Mouse (Mus musculus) frontal cortex, postnatal 36 days (tissue): ENCODE data around the gene Gm20388.

ENCODE experiments used
- DNase-seq, 2 experiments: peaks; one replicate each; pipeline ENCODE4 v3.0.0; 2022; ENCODE audit warnings: low spot score in 2 of 2

Gene Gm20388

DNA sequence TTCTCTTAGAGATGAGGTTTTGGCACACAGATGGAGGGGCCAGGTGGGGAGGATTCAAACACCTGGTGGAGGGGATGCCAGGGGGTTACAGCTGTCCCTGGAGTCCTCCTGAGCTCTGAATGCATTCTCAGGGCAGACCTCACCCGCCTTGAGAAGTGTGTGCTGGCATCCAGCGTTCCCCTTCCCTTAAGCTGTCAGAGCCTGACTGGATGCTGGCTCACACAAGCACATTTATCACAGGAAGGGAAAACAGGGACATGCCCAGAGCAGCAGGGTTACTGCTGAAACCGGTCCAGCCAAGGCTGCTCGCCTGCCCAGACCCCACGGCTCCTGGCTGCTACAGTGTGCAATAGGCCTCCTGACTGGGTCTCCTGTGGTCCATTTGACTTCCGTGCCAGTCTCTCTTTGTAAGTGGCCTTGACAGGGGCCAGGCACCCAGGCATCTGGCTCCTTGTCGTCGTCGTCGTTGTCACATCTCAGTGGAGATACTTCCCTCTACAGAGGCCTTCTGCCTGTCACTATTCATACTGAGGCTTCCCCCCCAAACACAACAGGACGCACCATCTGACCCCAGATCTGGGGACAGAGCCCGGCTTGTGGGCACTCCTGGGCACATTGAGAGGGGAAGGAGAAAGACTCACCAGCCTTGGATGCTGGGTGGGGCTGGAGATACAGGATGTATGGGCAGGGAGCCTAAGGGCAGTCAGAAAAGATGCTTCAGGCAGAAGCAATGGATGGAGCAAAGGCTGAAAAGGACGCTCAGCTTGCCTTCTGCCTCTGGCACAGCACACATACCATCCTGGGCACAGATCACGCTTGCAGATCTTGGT, 2810.4 kb downstream of the Gm20388 start:
- DNase-seq, result peak in 1 of 2 experiments; percentile 19

DNA sequence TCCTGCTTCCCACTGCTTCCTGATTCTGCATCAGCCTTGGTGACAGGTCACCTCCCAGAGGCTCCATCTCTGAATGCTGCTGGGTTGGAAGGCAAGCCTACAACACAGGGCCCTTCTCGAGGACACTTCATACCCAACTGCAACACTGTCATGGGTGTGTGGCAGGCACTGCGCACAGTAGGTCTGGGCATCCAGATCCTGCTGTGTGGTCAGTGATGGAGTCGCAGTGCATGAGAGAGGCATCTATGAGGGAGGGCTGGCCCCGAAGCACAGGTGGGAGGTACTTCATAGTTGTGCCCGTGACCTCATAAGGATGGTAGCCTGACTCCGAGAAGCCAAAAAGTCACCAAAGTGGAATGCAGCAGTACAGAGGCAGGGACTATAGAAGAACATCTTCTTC, 2814.5 kb downstream of the Gm20388 start:
- DNase-seq, result no peak

DNA sequence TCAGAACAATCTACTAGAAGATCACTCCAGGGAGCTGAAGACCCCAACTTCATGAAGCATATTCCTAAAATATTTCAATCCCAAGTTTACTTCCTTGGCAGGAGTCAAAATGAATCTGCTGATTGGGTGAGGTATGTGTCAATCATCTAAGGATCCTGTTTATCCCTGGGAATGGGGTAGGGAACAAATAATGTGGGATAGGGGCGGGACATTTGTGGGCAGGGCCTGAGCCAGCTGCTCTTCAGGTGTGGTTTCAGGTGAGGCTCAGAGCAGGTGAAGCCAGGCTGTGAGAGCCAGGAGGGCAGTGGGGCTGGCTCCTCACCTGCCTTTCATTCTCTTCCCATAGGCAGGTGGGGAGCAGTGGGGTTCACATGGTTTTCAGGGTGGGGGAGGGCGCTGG, 2816.1 kb downstream of the Gm20388 start:
- no peak for DNase-seq

DNA sequence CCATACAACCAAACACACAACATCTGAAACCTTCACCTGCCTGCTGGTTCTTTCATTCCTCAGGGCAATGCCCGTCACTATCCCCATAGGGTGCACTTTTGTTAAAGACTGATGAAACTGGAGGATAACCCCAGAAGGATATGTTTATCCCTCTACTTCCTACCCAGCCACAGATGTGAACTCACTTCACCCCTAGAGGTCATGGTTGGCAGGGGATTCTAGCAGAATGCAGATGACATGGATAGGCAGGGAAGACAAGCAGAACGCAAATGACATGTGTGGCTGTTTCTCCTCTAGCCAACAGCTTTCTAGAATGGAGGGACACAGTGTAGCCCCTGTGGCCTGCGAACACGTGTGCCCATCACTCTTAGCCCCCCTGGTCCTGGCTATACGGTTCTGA, 2816.8 kb downstream of the Gm20388 start:
- no peak for DNase-seq

DNA sequence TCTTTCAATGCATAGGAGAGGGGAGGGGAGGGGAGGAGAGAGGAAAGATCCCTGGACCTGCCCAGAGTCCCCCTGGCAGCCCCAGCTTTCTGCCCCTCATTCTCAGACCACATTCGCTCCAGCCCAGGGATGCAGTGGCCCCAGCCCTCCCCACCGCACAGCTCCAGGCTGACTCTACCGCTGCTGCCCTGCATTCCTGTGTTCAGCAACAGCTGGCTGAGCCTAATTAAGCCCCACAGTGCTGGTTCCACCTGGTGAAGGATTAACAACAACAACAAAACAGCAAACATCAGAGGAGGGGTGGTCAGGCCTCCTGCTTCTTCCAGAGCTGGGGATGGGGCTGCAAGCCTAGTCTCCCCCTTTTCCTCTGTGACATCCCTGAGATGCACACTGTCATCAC, 2818.0 kb downstream of the Gm20388 start:
- DNase-seq, result no peak

DNA sequence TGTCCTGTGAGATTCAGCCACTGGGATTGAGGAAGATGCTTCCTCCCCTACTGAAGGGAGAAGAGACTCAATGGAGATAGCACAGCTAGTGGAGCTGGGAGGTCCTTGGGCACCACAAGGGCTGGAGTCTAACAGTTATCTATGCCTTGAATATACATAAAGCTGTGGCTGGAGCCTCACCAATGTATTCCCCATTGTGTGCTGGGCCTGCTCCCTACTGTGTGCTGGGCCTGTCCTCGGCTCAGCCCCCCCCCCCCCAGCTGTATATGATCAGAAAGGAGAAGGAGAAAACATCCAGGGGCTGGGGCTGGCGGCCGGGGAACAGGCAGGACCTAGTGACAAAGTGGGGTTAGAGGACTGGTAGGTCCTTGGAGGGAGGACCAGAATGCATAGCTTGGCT, 2824.5 kb downstream of the Gm20388 start:
- no peak for DNase-seq

DNA sequence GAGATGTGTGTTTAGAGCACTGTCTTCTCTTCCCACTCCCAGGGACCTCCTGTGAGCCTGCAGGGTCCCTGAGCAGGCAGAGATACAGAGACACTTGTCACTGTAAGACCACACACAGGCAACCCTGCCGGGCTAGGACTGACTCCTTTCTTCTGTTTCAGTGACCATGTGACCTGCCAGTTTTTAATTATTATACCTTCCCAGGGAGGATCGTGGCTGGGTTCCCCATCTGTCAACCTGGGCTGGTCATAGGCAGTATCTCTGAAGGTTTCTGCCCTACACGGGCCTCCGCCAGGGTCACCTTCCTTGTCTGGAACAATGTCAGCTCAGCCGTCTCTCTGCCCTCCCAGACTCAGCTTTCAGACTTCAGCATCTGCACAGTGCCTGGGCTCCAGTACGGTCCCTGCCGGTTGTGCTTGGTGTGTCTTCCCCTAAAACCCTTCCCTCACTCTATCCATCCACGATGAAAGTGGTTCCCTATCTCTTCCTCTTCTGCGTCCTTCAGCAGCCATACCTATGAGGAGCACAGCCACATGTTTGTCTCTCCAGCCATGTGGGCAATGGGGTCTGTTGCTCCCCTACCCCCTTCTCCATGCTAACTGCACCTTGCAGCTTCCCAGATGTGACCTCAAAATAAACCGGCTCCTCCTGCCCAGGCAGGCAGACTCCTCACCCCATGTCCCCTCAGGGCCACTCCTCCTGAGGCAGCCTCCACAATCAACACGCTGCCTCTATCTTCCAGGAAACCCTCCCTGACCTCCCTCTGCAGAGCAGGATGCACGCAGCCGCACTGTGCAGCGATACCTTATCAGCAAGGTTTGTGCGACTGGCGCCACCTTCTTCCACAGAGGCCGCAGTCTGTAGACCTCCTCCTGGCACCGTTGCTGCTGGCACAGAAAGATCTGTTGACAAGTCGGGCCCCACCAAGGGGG, 2825.2 kb downstream of the Gm20388 start:
- no peak for DNase-seq

DNA sequence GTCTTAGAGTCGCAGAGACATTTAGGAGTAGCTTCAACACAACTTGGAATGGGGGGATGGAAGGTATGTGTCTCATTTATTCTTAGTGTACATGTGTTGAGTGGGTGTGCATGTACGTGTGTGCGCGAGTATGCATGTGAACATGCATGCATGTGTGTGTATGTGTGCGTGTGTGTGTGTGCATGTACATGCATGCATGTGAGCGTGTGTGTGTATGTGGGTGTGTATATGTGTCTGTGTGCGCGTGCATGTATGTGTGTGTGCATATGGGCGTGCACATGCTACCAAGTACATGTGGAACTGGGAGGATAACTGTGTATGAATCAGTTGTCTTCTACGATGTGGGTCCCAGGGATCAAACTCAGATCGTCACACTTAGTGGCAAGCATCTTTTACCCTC, 2826.0 kb downstream of the Gm20388 start:
- DNase-seq, result no peak

DNA sequence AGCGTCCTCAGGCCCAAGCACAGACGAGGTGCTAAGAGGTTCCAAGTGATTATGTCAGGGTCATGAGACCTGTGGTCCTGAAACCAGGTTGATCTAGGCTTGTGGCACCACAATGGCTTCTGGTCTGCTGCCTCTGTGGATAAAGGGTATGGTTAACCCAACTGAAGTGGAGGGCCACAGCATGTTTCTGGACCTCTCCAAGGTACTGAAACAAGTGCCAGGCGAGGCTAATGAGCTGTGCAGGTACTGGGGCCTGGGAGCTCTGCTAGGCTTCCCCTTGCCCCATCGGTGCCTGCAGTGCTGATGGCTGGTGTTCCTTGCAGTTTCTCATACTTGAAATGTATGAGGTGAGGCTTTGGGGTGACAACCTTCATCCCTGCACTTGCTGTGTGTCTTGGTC, 2826.4 kb downstream of the Gm20388 start:
- DNase-seq, result no peak

DNA sequence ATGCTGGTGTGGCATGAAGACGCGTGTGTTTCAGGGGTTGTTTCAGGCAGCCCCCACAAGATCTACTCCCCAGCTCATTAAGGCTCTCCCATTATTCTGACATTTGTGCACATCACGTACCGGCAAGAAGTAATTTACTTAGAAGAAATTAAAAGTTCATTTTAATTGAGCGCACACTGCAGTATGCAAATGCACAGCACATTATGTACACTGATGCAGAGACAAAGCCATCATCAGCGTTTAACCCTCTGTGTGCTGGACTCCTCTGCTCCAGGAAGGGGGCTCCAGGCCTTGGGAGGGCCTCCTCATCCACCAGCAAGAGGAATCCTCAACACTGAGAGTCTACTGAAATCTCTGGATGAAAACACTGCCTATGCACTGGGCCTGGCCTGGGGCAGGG, 2827.2 kb downstream of the Gm20388 start:
- DNase-seq, result no peak

DNA sequence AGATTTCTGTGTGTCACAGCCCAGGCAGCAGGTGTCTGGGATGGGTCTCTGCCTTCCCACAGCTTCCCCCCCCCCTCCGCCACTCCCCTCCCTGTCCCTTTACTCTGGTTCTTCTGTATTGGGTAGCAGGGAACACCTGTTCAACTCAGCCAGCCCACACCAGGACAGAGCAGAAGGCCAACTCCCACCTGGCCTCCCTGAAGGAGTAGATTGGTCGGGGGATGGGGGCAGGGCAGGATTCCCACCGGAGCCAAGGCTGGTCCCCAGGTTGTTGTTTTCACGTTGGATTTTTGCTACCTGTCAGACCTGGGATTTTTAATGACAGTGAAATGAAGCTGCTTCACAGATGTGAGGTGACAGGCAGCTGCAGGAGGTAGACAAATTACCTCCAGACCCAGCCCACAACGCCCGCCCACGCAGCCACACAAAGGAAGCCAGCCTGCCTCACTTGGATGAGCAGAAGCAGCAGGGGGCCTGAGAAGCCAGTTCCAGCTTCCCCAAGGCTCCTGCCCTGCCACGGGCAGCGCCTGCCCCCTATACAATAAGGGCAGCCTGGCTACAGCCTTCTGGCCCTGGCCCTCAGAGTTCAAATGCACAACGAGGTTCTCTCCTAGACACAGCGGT, 2828.6 kb downstream of the Gm20388 start:
- DNase-seq, result no peak

DNA sequence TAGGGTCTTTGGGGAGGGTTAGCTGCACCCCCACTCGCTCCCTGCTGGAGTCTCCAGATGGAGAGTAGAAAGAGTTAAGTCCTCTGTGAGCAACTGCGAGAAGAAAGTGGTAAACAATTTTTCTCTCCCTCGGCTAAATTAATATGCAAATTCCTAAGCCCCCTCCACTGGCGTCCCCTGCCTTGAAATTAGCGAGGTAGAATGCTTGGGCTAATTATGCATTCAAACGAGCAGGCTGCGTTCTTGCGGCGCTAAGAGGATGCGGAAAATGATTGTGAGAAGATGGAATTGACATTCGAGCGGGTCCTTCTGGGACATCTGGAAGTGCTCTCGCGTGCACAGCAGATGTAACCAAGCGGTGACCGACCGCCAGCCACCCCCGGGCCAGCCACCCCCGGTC, 2831.8 kb downstream of the Gm20388 start:
- no peak for DNase-seq

DNA sequence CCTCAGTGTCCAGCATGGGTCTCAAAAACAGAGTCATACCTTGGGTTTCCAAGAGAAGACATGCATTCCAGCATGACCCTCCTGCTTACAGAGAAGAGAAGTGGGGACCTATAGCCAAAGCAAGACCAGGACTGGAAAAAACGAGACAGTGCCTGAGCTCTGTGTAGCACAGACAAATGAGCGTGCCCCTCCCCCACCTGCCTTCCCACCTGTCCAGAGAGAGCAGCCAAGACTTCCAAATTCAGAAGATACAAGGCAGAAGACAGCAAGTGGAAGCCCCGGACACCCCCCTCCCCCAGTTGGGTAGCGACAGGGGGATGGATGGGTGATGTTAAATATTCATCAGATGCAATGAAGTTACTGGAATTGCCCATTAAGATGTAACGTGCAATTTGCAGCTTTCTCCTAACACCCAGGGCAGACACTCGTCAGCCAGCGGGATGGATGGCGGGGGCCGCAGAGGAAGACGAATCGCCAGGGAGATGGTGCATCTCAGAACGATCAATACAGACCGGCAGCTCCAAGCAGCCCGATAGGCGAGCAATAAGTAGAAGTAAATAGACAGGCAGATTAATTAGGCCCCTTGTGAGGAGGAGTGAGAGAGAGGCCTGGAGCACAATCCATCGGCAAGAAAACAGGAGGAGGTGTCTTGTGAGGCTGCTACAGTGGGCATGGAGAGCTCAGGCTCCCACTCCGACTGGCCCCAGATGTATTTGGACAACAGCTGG, 2834.5 kb downstream of the Gm20388 start:
- no peak for DNase-seq

DNA sequence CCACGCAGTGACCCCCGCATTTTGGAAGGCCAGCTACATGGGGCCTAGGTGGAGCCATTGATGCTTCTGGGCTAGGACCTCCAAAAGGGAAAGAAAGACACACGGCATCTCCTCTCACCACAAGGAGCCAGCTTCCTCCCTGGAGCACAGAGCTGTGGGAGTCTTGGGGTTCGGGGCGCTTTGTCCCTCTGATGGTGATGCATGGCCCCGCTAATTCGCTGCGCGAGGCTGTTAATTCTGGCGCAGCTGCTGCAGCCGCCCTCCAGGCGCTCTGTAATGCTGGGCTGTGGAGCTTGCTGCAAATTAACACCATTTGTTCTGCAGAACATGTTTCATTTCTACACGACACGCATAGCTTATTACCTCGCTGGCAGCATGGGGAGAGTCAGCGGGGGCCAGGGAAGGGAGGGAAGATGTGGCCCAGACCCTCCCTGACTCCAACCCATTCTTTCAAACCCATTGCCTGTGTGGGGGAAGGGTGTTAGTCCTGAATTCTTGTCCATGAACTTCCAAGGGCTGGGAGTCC, 2835.2 kb downstream of the Gm20388 start:
- peak in 1 of 2 experiments; percentile 43 for DNase-seq

DNA sequence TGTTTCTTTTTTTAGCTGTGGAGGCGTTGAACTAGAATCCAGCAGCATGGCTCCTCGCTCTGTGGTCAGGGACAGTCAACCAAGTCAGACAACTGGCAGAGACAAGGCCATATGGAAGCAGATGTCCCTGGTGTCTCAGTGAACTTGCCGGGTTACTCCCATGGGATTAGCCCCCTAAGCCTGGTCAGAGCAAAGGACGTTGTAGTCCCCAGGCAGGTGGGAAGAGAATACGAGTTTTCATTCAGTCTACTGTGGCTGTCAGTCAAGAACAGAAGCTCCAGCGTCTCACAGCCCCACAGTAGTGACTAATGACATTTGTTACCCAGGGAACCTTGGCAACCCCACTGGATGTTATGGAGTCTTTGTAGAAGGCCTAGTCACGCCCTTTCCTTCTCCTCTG, 2835.8 kb downstream of the Gm20388 start:
- DNase-seq, result no peak

DNA sequence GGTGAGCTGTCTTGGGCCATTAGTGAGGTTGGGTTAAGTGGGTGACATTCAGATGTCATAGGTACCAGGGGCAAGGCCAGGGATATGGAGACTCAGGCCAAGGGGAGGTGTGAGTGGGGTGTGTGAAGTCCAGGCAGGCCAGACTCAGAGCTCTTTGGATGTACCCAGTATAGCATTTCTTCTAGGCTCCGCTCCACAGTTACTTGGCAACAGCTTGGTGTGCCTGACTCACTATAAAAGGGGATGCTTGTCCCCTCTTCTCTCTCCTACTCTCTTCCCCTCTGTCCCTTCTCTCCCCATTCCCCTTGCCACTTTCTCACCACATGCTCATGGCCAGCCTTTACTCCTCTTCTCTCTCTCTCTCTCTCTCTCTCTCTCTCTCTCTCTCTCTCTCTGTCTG, 2837.2 kb downstream of the Gm20388 start:
- no peak for DNase-seq

DNA sequence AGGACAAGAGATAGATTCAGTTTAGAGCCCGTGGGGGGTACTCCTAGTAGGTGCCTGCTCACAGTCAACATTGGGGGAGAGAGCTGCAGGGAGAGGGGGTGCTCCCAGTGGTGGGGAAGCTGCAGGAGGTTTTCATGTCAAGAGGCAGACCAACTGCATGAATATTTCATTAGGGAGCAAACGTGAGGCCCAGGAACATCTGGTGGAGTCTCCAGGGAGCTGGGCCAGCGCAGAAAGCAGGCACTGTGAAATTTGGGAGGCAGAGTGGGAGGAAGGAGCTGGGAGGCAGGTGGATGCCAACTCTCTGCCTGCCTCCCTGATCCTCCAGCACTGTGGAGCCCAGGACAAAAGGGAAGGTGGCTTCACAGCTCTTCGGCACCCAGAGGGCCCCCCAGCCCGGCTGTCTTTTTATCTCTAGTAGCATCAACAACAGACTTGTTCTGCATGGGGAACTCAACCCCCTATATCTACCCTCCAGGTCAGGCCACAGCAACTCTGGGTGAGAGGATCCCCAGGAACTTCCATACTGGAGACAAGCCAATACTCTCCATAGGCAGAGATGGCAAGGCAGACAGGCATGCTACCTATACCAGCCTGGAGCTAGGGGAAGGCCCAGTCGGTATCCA, 2838.8 kb downstream of the Gm20388 start:
- DNase-seq, result peak in 1 of 2 experiments; percentile 48

DNA sequence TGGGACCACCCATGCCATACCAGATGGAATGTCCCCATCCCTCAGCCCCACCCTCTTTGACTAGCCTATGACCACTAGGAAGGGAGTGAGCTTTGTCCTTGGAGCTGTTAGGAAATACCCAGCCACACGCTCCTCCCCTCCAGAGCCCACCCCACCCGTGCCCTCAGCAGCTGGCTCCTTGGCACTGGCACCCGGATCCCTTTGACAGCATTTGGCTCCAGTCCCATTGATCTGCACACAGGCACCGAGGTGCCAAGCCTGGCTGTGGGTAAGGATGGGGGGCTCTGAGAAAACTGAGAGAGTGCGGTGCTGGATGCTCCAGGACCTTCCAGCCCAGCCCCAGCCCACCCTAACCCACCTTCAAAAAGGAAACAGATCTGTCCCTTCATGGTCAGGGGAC, 2840.7 kb downstream of the Gm20388 start:
- DNase-seq, result peak in 1 of 2 experiments; percentile 35

DNA sequence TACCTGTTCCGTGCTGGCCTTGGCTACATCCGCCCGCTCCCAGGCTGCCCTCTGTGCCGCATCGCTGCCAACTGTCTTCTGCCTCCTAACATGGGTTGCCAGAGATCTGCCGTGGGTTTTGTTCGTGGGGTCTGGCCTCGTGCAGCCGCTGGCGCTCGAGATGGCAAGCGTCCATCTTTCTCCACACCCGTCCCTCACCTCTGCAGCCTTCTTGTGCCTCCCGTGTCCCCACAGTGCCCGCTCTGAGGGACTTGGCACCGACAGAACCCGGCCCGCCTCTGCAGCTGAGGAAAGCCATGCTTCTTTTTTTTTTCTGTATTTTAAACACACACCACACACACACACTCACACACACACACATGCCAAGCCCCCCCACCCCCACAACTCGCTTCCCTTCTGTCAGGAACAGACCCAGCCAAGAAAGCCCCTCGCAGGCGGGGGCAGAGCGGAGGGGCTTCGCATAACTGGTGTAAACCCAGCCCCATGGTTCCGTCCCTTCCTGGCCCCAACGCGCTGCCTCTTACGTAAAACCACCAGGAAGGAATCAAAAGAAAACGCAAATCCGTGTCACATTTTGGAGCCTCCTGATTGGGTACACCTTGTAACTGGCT, 2841.6 kb downstream of the Gm20388 start:
- DNase-seq, result peak; percentile 65 to 77

DNA sequence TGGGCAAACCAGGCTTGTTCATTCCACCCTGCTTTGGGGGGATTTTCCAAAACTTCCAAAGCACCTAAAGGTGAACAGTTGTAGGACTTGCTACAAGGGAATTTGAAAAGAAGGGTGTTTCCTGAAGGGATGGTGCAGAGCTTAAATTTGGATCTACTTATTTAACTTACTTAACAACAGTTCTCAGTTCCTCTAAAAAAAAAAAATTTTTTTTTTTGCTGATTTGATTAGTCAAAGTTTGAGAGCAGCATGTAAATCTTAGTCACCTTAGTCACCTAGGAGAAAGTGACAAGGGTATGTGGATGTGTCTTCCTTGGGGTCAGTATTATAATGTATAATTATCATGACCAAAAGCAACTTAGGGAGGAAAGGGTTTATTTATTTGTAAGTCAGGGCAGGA, 2848.0 kb downstream of the Gm20388 start:
- DNase-seq, result no peak

DNA sequence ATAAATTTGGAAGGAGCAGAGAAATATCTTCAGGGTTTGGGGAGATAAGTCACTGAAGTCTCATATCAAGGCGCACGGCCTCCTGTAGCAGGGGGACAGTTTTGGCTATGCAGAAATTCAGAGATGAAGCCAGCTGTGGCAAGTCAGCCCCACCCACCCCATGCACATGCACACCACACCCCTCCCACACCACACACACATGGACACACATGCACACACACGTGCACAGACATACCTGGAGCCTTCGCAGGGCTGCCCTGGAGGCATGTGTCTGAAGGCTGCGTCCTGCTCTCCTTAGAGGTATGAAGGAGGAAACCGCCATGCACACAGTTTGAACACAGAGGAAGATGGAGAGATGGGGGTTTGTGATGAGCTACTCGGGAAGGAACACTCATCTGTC, 2849.5 kb downstream of the Gm20388 start:
- no peak for DNase-seq
